Mouse (Mus musculus) kidney, adult 2 months (tissue): Measurements from ENCODE around the gene Sash1. TPM values are rescaled to one million over a fixed set of nuclear protein-coding genes. Genes with fewer than 3 reads are reported as not detected.
A peak's percentile ranks its signal among the peaks of the same experiment; 100 is the strongest.

Experiments
- DNase-seq: peaks from one replicate; pipeline ENCODE4 v3.0.0; 2021
- H3K27ac ChIP-seq: fragments of 200-500 bp; 2 replicates; pipeline ENCODE4 v1.5.1; 2012; ENCODE audit warnings: low read depth, low read length, control low read depth, inconsistent platforms; ENCODE audit not compliant: insufficient read depth
- H3K27me3 ChIP-seq: fragments of 200-500 bp; replicated peaks from 2 replicates; pipeline ENCODE4 v1.6.1; 2012; ENCODE audit warnings: mild to moderate bottlenecking, moderate library complexity, low read length, inconsistent platforms; ENCODE audit not compliant: control insufficient read depth, insufficient read depth
- H3K36me3 ChIP-seq: fragments of 200-500 bp; 2 replicates; pipeline ENCODE4 v1.6.1; 2012; ENCODE audit warnings: mild to moderate bottlenecking, moderate library complexity, low read length, inconsistent platforms; ENCODE audit not compliant: control insufficient read depth, insufficient read depth
- H3K4me1 ChIP-seq: fragments of 200-500 bp; 2 replicates; pipeline ENCODE4 v1.6.1; 2011; ENCODE audit warnings: low read length; ENCODE audit not compliant: control insufficient read depth, insufficient read depth
- H3K4me3 ChIP-seq: fragments of 200-500 bp; 2 replicates; pipeline ENCODE4 v1.5.1; 2011; ENCODE audit warnings: mild to moderate bottlenecking, low read depth, low read length, control low read depth; ENCODE audit not compliant: insufficient read depth
- CTCF ChIP-seq: fragments of 200-500 bp; conservative IDR thresholded peaks from 2 replicates; pipeline ENCODE4 v1.5.1; 2011; ENCODE audit warnings: low read depth, mild to moderate bottlenecking, control low read depth, low read length, moderate library complexity, mixed read lengths; ENCODE audit not compliant: insufficient read depth, insufficient read length
- POLR2A ChIP-seq: fragments of 200-500 bp; IDR thresholded peaks from one replicate; pipeline ENCODE4 v1.6.1; 2011; ENCODE audit warnings: low read depth, low read length, control low read depth
- WGBS: fragments of 180-500 bp; shearing (Covaris S2); methylation state at CpG from one replicate; pipeline ENCODE4 v1.1.7; 2018; 5-methylcytosine and 5-hydroxymethylcytosine counted together
- polyA plus RNA-seq: library from polyadenylated mRNA; depleted of rRNA; stranded (reverse); fragments of >200 nt; gene quantifications from 2 replicates; pipeline ENCODE4 v1.2.3, GENCODE M21; 2012; rRNA removed

Gene Sash1
- 13.5 and 14.5 TPM in 2 replicates for polyA plus RNA-seq

DNA sequence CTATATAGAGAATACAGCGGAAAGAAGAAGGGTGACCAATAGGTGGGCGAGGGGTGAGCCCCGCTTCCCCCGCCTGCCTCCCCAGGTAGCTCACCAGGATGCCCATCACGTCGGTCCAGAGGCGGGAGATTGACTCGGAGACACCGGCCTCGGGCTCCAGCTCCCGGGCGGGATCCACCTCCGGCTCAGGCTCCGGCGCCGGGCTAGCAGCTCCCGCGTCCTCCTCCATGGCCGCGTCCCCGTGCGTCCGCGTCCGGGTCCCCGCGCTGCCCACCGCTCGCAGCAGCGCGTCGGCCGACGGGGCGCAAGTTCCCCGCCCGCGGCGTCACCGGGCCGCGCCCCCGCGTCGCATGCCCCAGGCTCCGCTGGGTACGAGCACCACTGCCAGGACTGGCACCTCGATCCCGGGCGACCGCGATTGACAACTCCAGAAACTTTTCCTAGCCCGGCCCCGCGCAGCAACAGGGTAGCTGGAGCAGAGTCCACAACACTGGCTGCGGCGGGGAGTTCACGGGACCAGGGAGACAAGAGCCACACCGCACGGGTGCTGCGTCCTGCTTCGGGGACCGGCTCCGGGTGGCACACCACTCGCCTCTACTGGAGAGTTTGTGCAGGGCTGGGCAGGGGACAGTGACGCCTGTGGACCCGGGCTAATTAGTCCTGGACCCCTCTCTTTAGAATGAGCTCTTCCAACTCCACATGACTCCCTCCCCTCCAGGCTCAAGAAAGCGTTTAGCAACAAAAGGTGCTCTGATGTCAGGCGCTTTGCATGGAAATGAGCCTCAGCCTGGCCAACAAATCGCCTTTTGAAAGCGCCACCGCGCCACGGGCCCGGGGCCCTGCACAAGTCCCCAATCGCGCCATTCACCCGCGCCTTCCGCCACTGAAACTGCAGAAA, at the start of gene Sash1:
Gene Sash1, minus strand, starts transcription at position 441 of the 898 bp plus-strand sequence.
- peak; percentile 95 for DNase-seq
- under 1% methylated on average over 80 of the region's 80 CpGs for WGBS
- peak within 1 kb of the TSS; percentile 97 for H3K27ac ChIP-seq
- H3K36me3 ChIP-seq: no peaks in the 10 kb centered on the region
- H3K4me1 ChIP-seq: peaks cover 7% of the 10 kb centered on the region
- TF ChIP-seq POLR2A (peak; percentile 59), CTCF (no peak)
- peak within 1 kb of the TSS; percentile 86 for H3K4me3 ChIP-seq
- H3K27me3 ChIP-seq: no peaks in the 10 kb centered on the region

- H3K27me3 ChIP-seq: no peaks in the 10 kb centered on the region
- TF ChIP-seq CTCF: no peak
- no peak for TF ChIP-seq POLR2A
- DNase-seq: peak; percentile 67
- 50% methylated on average over 4 of the region's 4 CpGs for WGBS
- no peaks in the 10 kb centered on the region for H3K36me3 ChIP-seq
- peaks cover 14% of the 10 kb centered on the region for H3K4me1 ChIP-seq
- H3K27ac ChIP-seq: no peak overlapping the region
- H3K4me3 ChIP-seq: no peak overlapping the region
These were observed 49.7 kb upstream of the Sash1 start for GRCm38 (mm10) chr10:8935601-8936000.

DNA sequence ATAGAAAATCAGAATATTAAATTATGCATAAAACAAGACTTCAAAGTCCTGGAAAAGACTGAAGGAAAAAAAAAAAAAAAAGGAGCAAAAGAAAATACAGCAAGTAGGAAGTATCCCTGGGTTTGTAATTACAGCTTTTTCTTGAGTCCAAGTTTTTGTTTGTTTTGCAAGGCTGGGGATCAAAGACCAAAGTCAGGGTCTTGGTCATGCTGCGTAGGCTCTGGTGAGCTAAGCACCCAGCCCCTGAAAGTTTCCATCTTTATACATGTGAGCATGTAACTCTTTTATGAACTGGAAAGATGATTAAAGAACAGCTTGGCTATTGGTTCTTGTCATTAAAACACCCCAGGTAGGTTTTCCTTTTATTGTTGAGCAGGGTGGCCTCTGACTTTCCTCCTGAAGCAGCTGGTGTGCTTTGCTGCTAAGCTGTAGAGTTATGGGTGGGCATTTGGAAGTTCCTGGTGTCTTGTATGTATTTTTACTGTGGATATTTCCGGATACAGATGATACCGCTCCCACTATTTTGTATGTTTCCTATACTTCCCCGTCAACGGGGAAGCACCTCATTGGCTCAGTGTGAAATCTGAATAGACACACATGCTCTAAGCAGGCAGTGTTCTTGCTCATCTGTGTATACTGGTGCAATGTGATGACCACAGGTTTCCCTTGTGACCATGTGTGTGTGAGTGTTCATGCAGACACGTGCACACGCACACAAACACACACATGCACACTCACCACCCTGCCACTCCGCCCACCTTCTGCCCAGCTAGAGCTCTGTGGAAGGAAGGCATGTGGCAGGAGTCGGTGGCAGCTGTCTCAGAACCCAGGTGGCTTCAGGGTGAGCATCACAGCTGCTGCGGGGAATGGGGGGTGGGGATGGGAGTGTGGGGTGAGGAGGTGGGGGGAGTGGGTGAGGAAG, 47.8 kb upstream of the Sash1 start:
- TF ChIP-seq POLR2A: no peak
- no peak for TF ChIP-seq CTCF
- no peaks in the 10 kb centered on the region for H3K27me3 ChIP-seq
- H3K4me1 ChIP-seq: peaks cover 17% of the 10 kb centered on the region
- peak; percentile 79 for DNase-seq
- H3K36me3 ChIP-seq: no peaks in the 10 kb centered on the region
- H3K27ac ChIP-seq: peak overlapping the region; percentile 84
- WGBS: 71% methylated on average over 10 of the region's 10 CpGs
- no peak overlapping the region for H3K4me3 ChIP-seq

DNA sequence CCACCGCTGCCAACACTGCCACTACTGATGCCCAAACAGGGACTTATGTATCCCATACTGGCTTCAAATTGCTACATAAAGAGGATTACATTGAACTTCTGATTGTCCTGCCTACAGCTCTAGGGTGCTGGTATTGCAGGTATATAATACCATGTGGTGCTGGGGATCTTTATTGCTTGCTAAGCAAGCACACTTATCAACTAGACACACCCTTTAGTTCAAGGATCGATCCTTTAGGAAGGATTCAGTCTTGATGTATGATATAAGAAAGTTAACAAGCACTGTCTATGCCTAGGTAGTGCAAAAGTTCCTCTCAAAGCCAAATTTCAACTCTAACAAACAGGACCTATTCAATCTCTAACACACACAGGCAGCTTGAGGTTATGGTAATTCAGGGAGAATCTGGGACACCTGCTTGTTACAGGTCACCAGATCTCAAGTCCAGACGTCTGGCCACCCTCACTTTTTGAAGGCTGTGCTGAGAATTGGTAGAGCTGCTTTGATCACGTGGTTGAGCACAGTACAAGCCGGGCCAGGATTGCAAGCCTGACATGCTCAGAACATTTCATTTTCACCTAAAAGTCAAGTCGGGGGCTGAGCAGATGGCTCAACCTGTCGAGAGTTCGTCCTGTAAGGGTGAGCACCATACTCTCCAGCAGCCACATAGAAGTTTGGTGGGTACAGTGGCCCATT, 45.8 kb upstream of the Sash1 start:
- 77% methylated on average over 8 of the region's 8 CpGs for WGBS
- no peak overlapping the region for H3K4me3 ChIP-seq
- TF ChIP-seq POLR2A: no peak
- TF ChIP-seq CTCF: no peak
- H3K27me3 ChIP-seq: no peaks in the 10 kb centered on the region
- H3K4me1 ChIP-seq: peaks cover 26% of the 10 kb centered on the region
- no peaks in the 10 kb centered on the region for H3K36me3 ChIP-seq
- H3K27ac ChIP-seq: no peak overlapping the region
- DNase-seq: peak; percentile 75

GRCm38 (mm10) chr10:8930672-8931071, 44.8 kb upstream of the Sash1 start:
- TF ChIP-seq CTCF (no peak), POLR2A (no peak)
- Histone ChIP-seq H3K36me3 (no peaks in the 10 kb centered on the region), H3K4me1 (peaks cover 26% of the 10 kb centered on the region), H3K27ac (no peak overlapping the region), H3K27me3 (no peaks in the 10 kb centered on the region), H3K4me3 (no peak overlapping the region)
- DNase-seq: peak; percentile 24

DNA sequence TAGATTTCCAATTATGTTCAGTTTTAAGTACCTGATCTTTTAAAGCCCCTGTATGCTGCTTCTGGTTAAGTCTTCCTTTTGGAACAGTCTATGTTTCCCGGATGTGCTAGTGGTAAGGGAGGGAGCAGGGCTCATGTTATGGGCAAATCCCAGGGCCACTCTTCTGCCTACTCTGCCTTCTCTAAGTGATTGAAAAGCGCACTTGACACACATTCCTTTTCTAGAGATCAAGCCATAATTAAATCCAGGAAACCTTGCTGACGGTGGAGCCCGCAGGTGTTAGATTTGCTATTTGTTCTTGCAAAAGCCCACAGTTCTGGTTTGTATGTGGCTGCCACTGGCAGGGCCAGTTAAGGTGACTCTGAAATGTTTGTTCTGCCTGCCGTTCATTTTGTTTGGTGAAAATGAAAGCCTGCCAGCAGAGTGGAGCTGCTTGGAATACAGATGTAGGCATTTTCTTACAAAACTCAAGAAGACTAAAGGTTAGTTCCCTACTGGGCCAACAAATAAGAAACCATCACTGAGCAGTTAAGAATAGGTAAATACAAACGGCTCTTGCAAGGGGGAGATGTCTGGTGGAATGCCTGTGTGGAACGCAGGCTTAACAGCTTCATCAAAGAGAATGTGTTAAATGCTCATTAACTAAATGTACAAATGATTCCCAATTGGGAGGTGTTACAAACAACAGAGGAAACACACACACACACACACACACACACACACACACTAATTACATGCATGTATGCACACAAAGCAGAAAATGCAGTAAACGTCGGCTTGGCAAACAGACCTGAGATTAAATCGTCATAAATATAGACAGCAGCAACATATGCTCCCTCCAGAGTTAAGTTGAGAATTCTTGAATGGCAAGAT, 43.1 kb upstream of the Sash1 start:
- 59% methylated on average over 10 of the region's 10 CpGs for WGBS

More for the DNA sequence above, 43.1 kb upstream of the Sash1 start:
- TF ChIP-seq POLR2A (no peak), CTCF (no peak)
- peak; percentile 42 for DNase-seq
- Histone ChIP-seq H3K36me3 (no peaks in the 10 kb centered on the region), H3K4me3 (no peak overlapping the region), H3K27ac (no peak overlapping the region), H3K4me1 (peaks cover 20% of the 10 kb centered on the region), H3K27me3 (no peaks in the 10 kb centered on the region)
